Mouse (Mus musculus) olfactory bulb, adult 2 months (tissue): ENCODE measurements around the gene Zfp467. TPM values are rescaled to one million over a fixed set of nuclear protein-coding genes. Genes with fewer than 3 reads are reported as not detected.

Experiments used
- H3K27ac ChIP-seq: fragments of 200-500 bp; 2 replicates; pipeline ENCODE4 v1.5.1; 2012; ENCODE audit warnings: low read depth, low read length; ENCODE audit not compliant: insufficient read depth
- H3K4me1 ChIP-seq: fragments of 200-500 bp; 2 replicates; pipeline ENCODE4 v1.6.1; 2012; ENCODE audit warnings: low read length; ENCODE audit not compliant: control insufficient read depth, insufficient read depth
- H3K4me3 ChIP-seq: fragments of 200-500 bp; 2 replicates; pipeline ENCODE4 v1.5.1; 2012; ENCODE audit warnings: mild to moderate bottlenecking, low read depth, low read length, moderate library complexity; ENCODE audit not compliant: insufficient read depth
- CTCF ChIP-seq: fragments of 200-500 bp; IDR thresholded peaks from 2 replicates; pipeline ENCODE4 v1.5.1; 2012; ENCODE audit warnings: low read depth, mild to moderate bottlenecking, low read length, moderate library complexity; ENCODE audit not compliant: insufficient read depth
- POLR2A ChIP-seq: fragments of 200-500 bp; IDR thresholded peaks from 2 replicates; pipeline ENCODE4 v1.6.1; 2012; ENCODE audit warnings: mild to moderate bottlenecking, low read depth, low read length, moderate library complexity; ENCODE audit not compliant: insufficient read depth
- WGBS: fragments of 180-500 bp; shearing (Covaris S2); methylation state at CpG from one replicate; pipeline ENCODE4 v1.1.7; 2018; 5-methylcytosine and 5-hydroxymethylcytosine counted together
- polyA plus RNA-seq: library from polyadenylated mRNA; stranded (reverse); fragments of >200 nt; gene quantifications from 2 replicates; pipeline ENCODE4 v1.2.4, GENCODE M21; 2012; ENCODE audit warnings: low replicate concordance; ENCODE audit not compliant: missing spikeins, insufficient read depth, insufficient read length

The Zfp467 gene
- polyA plus RNA-seq, 1 experiment: not detected

DNA sequence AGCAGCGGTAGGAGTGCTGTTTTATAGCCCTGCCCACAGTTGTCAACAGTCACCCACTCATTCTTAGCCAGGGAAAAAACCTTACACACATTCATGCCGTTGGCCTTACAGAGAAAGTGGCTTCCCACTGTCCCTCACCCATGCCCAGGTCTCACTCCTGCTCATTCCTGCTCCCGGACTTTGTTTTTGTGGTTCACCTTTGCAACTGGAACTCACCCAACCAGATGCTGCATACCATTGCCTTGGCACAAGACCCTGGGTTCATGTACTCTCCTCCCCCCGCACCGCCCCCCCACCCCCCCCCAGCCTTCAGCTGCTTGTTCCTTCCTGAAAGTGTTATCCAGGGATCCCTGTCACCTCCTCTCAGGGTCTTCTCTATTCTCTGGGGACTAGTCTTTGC is 10.5 kb downstream of the Zfp467 start:
- Histone ChIP-seq H3K27ac (no peak overlapping the region), H3K4me1 (peaks cover 21% of the 10 kb centered on the region), H3K4me3 (no peak overlapping the region)
- 53% methylated on average over 5 of the region's 5 CpGs for WGBS
- no peak for TF ChIP-seq POLR2A
- TF ChIP-seq CTCF: no peak

DNA sequence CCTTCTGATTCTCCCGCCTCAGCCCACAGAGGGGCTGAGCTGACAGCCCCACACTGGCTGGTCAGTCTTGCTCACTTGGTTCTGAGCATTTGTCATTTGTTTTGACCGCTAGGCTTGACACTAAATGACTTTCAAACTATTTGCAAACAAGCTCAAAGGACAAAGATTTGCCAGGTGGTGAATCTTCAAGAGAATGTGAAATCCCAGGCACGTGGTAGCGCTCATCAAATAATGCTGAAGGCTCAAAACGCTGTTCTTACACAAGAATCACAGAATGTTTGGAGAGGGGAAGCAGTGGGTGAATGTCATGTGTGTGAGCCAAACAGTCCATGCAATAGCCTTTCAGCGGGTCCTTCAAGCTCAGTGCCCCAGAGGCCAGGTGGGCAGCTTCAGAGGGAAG is 11.0 kb downstream of the Zfp467 start:
- Histone ChIP-seq H3K27ac (no peak overlapping the region), H3K4me3 (no peak overlapping the region), H3K4me1 (peaks cover 21% of the 10 kb centered on the region)
- TF ChIP-seq CTCF (no peak), POLR2A (no peak)
- 66% methylated on average over 6 of the region's 6 CpGs for WGBS

DNA sequence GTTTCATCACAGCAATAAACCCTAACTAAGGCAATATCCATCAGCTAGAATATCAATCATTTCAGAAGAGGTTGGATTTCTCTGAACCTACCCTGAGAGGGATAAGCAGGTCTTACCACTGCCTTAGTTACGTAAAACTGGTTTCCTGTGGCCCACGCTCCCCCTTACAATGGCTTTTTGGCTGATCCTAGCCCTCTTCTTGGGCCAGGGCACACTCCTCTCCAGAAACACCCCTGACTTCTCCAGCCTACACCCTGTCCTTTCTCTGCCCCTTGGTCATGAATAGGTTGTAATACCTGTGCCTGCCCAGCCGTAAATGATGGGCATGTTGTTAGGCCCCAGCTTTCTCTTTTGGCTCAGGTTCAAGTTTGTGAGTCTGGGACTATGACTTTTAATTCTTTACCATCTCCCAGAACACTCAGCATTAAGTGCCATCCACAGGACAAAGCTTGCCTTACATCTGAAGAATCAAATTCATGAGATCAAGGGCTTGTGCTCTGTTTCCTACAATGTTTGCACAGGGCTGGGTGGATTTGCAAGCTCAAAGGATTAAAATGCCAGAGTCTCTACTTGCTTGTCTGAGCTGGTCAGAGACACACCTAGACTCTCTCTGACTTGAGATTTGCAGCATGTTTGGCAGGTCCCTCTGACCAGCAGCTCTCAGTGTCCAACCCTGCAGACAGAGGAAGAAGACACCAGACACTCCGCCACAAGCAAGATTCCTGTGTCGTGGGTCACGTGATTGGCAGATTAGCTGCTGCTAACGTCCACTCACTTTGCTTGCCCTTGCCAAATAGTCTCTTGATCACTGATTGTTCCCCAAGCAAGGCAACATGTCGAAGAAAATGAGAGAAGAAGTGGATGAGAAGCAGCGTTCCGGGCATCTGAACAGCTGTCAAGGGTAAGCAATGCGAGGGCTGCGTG is 12.5 kb downstream of the Zfp467 start:
- TF ChIP-seq CTCF: no peak
- no peak for TF ChIP-seq POLR2A
- 69% methylated on average over 12 of the region's 12 CpGs for WGBS
- Histone ChIP-seq H3K4me3 (no peak overlapping the region), H3K4me1 (peaks cover 14% of the 10 kb centered on the region), H3K27ac (no peak overlapping the region)

DNA sequence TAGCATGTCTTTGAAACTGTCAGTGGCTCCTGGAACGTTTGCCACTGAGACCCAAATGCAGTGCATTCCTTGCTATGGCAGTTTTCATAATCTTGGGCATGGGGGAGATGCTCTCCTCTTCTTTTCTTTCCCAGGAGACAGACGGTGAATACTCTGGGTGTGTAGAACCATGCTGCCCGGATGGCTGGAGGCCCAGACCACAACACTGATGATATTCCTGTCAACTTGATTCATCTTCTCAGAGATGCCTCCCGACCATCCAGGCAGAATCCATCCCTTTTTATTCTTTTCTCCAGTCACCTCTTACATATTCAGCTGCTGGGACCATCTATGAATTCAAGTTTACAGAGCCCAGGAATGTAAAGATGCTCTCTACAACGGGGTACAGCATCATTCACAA is 14.9 kb downstream of the Zfp467 start:
- Histone ChIP-seq H3K27ac (no peak overlapping the region), H3K4me3 (no peak overlapping the region), H3K4me1 (peaks cover 4% of the 10 kb centered on the region)
- no peak for TF ChIP-seq CTCF
- TF ChIP-seq POLR2A: no peak
- 76% methylated on average over 5 of the region's 5 CpGs for WGBS

DNA sequence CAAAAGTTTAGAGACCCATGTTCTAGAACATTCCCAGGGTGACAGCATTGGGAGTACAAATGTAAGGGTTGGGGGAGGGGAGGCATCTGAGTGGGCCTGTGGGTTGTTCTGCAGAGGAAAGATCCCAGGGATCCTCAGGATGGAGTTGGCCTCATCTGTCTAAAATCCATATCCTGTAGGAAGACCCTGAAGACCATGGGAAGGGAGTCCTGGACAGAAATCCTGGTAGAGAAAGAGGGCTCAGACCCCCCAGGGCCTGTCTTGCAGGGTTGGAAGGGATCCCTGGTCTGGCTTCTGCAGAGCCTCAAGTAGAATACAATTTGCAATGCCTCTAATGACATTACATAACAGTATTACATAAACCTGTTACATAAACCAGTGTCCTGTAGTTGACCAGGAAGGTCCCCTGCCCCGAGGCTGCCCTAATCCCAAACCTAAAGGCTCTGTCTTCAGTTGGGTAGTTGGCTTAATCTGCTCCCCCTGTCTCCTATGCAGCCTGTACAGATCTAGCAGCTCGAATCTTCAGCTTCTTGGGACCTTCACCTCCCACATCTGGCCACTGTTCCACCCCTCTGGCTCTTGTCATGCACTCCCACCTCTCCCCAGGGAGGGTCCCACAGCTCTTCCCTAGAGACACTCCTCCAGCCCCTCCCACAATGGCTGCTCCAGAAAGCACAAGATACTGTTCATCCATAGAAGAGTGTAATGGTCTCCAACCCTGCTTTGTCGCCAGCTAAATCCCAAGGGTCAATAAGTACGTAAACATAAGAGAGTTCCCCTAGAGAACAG is 16.7 kb downstream of the Zfp467 start:
- TF ChIP-seq POLR2A (no peak), CTCF (no peak)
- no peak overlapping the region for H3K4me3 ChIP-seq
- H3K27ac ChIP-seq: no peak overlapping the region
- H3K4me1 ChIP-seq: no peaks in the 10 kb centered on the region
- 75% methylated on average over 4 of the region's 4 CpGs for WGBS

DNA sequence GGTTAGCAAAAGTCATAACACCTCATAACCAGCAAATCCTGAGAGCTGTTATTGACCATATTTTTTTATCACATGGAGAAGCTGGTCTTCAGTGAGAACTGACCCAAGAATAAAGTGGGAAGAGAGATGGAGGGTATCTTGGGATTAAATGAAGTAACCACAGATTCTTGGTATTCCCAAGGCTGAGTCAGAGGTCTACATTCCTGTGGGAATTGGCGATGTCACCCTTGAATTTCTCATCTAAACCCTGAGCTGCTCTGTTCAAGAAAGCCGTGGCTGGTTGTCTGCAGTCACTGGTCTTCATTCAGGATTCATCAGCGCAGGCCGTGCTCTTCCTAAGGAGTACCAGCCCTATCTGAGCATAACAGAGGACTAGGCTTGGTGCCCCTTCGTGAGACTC is 18.7 kb downstream of the Zfp467 start:
- TF ChIP-seq POLR2A (no peak), CTCF (no peak)
- 79% methylated on average over 5 of the region's 5 CpGs for WGBS
- H3K27ac ChIP-seq: no peak overlapping the region
- no peaks in the 10 kb centered on the region for H3K4me1 ChIP-seq
- H3K4me3 ChIP-seq: no peak overlapping the region

DNA sequence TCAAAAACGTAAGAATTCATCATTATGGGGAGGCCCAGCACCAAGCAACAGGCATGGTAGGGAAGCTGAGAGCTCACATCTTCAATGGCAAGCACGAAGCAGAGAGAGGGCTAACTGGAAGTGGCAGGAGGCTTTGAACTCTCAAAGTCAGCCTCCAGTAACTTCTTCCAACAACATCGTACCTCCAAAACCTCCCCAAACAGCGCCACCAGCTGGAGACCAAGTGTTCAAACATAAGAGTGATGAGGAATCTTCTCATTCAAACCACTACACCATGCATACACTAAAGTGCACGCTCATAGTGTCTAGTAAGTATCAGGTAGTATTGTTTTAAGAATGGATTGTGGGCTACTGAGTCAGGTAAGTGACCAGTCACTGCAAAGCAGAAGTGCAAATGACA is 21.6 kb downstream of the Zfp467 start:
- no peak for TF ChIP-seq CTCF
- no peak for TF ChIP-seq POLR2A
- Histone ChIP-seq H3K27ac (no peak overlapping the region), H3K4me1 (peaks cover 4% of the 10 kb centered on the region), H3K4me3 (no peak overlapping the region)
- 74% methylated on average over 5 of the region's 5 CpGs for WGBS

DNA sequence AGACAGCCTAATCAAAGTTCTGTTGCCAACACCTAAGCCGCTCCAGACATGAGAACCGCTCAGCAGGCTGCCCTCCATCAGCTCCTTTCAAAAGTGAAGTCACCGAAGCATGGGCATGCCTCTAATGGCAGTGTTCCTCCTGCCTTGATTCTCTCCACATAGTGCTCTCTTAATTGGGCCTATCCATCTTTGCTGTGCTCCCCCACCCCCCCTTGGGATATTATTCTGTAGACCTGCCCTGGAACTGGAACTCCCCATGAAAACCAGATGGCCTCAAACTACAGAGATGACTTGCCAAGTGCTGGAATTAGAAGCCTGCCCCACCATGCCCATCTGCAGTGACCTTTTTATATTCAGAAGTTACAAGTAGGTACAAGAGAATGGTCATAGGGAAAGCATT is 22.3 kb downstream of the Zfp467 start:
- Histone ChIP-seq H3K27ac (no peak overlapping the region), H3K4me1 (peaks cover 4% of the 10 kb centered on the region), H3K4me3 (no peak overlapping the region)
- 66% methylated on average over 3 of the region's 3 CpGs for WGBS
- no peak for TF ChIP-seq POLR2A
- no peak for TF ChIP-seq CTCF

DNA sequence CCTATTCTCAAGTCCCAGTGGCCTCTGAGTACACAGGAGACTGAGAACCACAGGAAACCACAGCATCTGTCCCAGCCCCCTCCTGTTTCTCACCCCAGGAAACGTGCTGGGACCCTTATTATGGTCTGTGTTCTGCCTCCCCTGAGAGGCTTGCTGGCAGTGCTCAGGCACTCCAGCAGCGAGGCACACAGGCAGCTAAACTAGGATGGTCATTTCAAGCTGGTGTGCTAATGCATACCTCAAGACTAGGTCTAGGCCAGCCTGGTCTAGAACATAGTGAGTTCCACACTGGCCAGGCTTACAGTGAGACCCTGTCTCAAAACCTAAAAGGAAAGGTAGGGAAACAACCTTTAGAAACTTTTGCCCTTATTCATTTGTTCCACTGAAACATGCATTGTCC is 25.0 kb downstream of the Zfp467 start:
- H3K4me1 ChIP-seq: peaks cover 4% of the 10 kb centered on the region
- no peak overlapping the region for H3K4me3 ChIP-seq
- WGBS: 11% methylated on average over 2 of the region's 2 CpGs
- no peak for TF ChIP-seq CTCF
- no peak for TF ChIP-seq POLR2A
- H3K27ac ChIP-seq: no peak overlapping the region
